Mouse (Mus musculus) kidney, adult 2 months (tissue): ENCODE measurements around the gene Gramd1c.

Experiments used
- CTCF ChIP-seq: fragments of 200-500 bp; conservative IDR thresholded peaks from 2 replicates; pipeline ENCODE4 v1.5.1; 2011; ENCODE audit warnings: low read depth, mild to moderate bottlenecking, control low read depth, low read length, moderate library complexity, mixed read lengths; ENCODE audit not compliant: insufficient read depth, insufficient read length
- POLR2A ChIP-seq: fragments of 200-500 bp; IDR thresholded peaks from one replicate; pipeline ENCODE4 v1.6.1; 2011; ENCODE audit warnings: low read depth, low read length, control low read depth

DNA sequence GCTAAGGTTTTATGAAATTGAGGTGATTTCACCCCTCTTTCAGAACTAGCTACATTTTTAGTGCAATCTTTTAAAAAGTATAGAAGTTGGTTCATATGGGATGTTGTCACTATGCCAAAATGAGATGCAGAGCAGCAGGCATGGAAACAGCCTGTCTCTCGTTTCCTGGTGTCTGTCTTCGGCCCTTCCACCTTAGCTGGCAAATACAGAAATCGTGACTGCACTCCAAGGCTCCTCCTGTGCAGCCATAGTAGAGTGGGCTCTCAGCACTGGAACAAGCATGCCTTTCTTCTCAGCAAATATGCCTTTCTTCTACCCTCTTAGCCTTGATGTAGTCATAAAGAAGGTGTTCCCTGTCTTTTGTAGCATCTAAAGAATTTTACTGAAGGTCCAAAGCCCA is 127.3 kb downstream of the Gramd1c start:
- no peak for TF ChIP-seq POLR2A
- TF ChIP-seq CTCF = no peak
